Mouse (Mus musculus) liver, postnatal 0 days (tissue): Measurements from ENCODE around the gene Olfml2a.

Experiments
- CTCF ChIP-seq: sonication (generic); IDR thresholded peaks from 2 replicates; pipeline ENCODE4 v1.5.1; 2016; ENCODE audit warnings: antibody characterized with exemption, low read depth
- EP300 ChIP-seq: IDR thresholded peaks from 2 replicates; pipeline ENCODE4 v1.6.1; 2016; ENCODE audit warnings: antibody characterized with exemption, low read depth, mild to moderate bottlenecking

GRCm38 (mm10) chr2:39011264-39011663 lies 79.5 kb downstream of the Olfml2a start:
- TF ChIP-seq CTCF (no peak), EP300 (no peak)
